Mouse (Mus musculus) urinary bladder, adult 2 months (tissue): ENCODE measurements around the gene Psmb11. TPM values are rescaled to one million over a fixed set of nuclear protein-coding genes. Genes with fewer than 3 reads are reported as not detected.
"Not testable (repeated sequence)": the region's sequence is repeated elsewhere in the genome, so short reads cannot be mapped to it uniquely, and the experiment has no call there.

Experiments used
- DNase-seq: peaks from one replicate; pipeline ENCODE4 v3.0.0; 2022; ENCODE audit warnings: low spot score
- polyA plus RNA-seq: library from polyadenylated mRNA; depleted of rRNA; stranded (reverse); fragments of >200 nt; gene quantifications from 2 replicates; pipeline ENCODE4 v1.2.3, GENCODE M21; 2012

Psmb11 gene
- polyA plus RNA-seq, 1 experiment = not detected

DNA sequence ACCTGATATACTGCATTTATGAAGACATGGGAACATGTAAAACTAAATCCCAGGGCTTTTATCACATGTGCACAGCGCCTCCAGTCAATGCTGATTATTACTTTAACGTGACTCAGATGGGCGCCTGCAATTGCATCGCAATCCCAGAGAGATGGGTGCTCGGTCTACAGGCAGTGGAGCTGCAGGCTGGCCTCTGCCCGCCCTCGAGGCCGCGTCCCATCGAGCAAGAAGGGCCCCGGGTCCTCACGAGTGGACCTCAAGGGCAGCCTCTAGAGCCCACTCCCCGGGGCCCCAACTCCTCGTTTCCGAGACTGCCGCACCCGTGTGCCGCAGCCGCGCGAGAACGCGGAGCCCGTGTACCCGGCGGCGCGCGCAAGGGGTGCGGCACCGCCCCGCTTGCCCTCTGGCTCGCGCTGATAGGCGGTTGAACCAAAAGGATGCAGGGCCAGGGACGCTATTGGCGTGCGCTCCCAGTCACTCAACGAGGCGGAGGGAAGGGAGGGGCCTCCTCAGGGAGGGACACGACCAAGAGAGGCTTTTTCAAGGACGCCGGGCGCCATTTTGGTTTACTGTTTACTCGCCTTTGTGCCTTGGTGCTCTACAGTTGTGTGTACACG is 18.1 kb upstream of the Psmb11 start:
- peak; percentile 89 for DNase-seq

GRCm38 (mm10) chr14:54603686-54604085 is 17.5 kb upstream of the Psmb11 start:
- DNase-seq = no peak

- peak; percentile 64 for DNase-seq
Observed at GRCm38 (mm10) chr14:54605752-54606321, 15.4 kb upstream of the Psmb11 start, which contains the start of gene 4931414P19Rik. Gene 4931414P19Rik, minus strand, starts transcription at chr14:54605993.

- no peak for DNase-seq
Observed at GRCm38 (mm10) chr14:54607226-54607625, 14.0 kb upstream of the Psmb11 start.

- DNase-seq = no peak
Observed at GRCm38 (mm10) chr14:54609245-54609644, 12.0 kb upstream of the Psmb11 start.

DNA sequence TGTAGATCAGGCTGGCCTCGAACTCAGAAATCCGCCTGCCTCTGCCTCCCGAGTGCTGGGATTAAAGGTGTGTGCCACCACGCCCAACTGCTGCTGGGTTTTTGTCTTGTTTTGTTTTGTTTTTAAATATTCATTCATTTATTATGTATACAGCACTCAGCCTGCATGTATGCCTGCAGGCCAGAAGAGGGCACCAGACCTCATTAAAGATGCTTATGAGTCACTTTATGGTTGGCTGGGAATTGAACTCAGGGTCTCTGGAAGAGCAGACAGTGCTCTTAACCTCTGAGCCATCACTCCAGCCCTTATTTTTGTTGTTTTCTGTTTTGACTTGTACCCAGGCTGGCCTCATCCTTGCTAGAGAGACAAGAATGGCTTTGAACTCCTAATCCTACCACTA is 11.3 kb upstream of the Psmb11 start:
- no peak for DNase-seq

- no peak for DNase-seq
Observed at GRCm38 (mm10) chr14:54610648-54611047, 10.6 kb upstream of the Psmb11 start.

DNA sequence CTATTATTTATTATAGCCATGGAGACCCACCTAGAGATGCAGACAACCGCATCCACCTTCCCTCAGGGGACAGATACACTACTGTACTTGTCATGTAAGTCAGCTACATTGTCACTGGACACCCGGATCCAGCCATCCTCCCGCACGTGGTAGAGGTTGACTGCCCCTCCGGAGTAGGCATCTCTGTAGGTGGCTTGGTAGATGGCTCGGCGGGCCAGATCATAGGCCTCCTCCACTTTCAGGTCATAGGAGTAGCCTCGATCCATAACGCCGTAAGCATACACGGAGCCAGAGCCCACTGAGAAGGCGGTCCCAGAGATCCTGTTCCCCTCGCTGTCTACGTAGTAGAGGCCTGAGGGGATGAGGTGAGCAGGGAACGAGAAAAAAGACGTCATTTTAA is 7.1 kb upstream of the Psmb11 start:
- DNase-seq = not testable (repeated sequence)

DNA sequence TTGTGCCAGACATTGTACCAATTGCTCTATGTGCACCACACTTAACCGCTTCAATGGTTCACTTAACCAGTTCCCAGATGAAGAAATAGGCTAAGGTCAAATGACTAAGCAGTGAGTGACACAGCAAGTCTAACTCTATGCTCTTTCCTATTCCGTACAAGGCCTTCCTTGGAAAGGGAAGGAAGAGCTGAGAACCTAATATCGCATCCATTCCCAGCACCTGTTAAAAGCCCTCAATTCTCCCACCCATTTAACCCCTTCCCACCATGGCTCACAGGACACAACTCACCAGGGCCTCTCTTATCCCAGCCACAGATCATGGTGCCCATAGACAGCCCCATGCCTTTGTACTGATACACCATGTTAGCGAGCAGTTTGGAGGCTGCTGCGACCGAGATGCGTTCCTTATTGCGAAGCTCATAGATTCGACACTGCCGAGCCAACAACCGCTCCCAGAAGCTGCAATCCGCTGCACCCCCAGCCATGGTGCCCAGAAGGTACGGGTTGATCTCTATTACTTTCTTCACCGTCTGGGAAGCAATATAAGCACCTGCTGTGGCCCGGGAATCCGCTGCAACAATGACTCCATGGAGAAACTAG is 4.9 kb upstream of the Psmb11 start:
- no peak for DNase-seq

GRCm38 (mm10) chr14:54617152-54617896 is 3.9 kb upstream of the Psmb11 start:
- DNase-seq = no peak

GRCm38 (mm10) chr14:54617897-54618365 is 3.3 kb upstream of the Psmb11 start, which contains the start of gene Psmb5:
Gene Psmb5, minus strand, starts transcription at chr14:54618022.
- DNase-seq = peak; percentile 83

- DNase-seq = no peak
Observed at GRCm38 (mm10) chr14:54623334-54623733, 2.1 kb downstream of the Psmb11 start.

DNA sequence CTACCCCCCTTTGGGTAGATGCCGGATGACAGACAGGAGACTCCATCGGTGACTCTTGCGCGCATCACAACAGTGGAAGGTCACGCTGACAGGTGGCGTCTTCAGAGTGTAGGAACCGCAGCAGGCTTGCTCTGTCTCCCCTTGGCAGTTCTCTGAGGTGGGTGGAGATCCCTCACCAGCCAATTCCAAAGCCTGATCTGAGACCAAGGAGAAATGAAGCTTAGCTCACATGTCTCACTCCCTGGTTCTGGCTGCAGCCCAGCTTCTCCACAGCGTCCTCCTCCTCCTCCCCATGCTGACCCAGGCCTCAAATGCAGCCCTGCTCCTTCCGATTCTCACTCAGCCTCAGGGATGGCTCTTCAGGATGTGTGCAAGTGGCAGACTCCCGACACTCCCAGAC is 3.7 kb downstream of the Psmb11 start:
- no peak for DNase-seq

- no peak for DNase-seq
Observed at GRCm38 (mm10) chr14:54628103-54628502, 6.9 kb downstream of the Psmb11 start.

DNA sequence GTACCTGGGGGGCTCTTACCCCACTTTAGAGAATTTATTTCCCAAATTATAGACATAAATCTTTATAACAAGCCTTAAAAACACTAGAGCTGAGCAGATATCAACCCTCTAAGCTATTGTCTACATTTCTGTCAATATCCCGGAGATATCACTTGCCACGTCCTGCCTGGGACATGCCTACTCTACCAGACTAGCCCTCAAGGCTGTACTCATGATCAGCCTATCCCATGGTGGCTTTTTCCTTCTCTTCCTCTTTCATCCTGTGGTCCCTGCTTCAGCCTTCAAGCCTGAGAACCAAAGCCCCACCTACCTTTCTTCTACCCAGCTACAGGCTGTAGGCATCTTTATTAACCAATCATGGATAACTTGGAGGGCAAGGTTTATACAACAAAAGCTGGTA is 8.6 kb downstream of the Psmb11 start:
- no peak for DNase-seq

DNA sequence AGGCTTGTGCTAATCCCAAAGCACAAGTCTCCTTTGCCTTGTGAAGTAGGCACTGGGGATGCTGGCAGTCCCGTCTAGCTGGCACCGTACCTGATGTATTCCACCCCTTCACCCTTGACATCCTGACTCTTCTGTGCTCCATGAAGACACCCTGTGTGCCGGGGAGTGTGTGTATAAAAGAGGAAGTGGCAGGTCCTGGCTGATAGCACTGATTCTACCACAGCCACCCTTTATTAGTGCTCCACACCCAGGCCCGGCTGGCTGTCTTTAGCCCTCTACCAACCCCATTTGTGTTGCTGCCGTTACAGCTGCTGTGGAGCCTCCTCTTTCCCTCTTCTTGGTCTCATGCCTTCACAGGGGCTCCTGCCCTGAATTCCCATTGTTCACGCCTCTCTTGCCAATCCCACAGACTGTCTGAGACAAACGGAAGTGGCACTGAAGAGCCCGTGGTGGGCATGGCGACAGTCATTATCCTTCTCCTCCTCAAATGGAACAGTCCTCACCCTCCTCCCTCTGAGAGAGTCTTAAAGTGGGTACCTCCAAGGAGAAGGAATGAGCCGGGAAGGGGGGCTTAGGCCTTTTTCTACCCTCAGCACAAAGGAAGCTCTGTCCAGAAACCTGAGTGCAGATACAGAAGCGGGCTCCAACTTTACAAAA is 9.5 kb downstream of the Psmb11 start:
- no peak for DNase-seq

DNA sequence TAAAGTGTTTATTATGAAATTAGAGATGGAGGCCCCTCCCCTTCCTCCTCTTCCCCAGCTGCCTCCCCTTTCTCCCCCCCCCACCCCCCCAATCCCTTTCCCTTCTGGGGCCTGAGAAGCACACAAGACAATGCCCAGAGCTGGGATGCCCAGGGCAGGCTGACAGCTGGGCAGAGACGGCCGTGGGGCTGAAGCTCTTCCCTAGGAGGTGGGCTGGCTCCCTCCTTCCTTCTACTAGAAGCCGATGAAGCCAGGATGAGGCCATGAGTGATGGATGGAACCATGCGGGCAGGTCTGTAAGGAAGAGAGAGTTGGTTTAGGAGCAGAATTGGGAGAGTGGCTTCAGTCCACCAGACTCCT is 10.0 kb downstream of the Psmb11 start:
- no peak for DNase-seq

- no peak for DNase-seq
Observed at GRCm38 (mm10) chr14:54632252-54632651, 11.0 kb downstream of the Psmb11 start.

GRCm38 (mm10) chr14:54634182-54634581 is 12.9 kb downstream of the Psmb11 start:
- DNase-seq = no peak

DNA sequence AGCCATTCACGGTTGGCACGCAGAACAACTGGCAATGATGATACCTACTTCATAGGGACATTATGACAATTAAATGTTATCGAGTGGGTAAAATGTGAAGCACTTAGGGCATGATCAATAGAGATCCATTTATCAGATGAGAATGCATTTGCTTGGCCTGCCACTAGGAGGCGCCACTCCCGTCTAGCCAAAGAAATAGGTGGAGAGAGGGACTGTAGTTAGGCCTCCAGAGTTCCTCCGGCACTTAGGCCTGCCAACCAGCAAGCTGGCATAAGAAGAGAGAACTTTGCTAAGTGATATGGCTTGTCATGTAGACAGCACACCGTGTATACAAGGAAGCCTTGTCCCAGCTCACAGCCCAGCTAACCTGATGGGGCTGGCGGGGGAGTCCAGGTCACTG is 15.7 kb downstream of the Psmb11 start:
- DNase-seq = no peak

DNA sequence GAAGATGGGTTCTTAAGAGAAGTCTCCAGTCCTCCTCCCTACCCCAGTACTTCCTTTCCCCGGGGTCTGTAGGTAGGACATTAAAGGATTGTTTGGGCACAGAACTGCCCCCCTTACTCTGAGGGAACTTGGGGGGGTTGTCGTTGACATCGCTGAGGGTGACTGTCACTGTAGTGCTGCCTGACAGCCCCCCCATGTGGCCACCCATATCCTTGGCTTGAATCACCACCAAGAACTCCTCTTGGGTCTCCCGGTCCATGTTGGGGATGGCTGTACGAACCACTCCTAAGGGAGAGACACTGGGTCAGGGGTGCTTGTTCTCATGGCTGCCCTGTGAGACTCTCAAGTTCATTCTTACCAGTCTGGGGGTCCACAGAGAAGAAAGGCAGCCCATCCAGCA is 17.0 kb downstream of the Psmb11 start:
- no peak for DNase-seq

DNA sequence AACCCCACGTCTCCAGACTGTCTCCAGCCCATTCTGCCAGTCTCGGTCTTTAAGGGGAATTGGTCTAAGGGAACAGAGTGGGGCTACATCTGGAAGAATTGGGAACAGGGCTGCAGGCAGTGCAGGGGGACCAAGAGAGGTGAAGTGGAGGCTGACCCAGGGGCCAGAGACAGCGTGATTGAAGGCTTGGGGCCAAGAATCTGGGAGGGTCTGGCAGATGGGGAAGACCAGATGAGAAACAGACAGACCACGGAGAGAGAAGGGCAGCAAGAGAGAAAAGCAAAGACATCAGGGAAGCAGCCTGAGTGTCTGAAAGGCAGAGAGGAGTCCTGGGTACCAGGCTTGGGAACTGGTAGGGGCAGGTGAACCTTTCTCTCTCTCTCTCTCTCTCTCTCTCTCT is 18.9 kb downstream of the Psmb11 start:
- DNase-seq = no peak
